Mouse (Mus musculus): ENCODE measurements around the gene Pbx4. TPM values are rescaled to one million over a fixed set of nuclear protein-coding genes. Genes with fewer than 3 reads are reported as not detected.

Pbx4 gene
- polyA plus RNA-seq, 1 experiment from 2014 or later: 9.0 TPM

DNA sequence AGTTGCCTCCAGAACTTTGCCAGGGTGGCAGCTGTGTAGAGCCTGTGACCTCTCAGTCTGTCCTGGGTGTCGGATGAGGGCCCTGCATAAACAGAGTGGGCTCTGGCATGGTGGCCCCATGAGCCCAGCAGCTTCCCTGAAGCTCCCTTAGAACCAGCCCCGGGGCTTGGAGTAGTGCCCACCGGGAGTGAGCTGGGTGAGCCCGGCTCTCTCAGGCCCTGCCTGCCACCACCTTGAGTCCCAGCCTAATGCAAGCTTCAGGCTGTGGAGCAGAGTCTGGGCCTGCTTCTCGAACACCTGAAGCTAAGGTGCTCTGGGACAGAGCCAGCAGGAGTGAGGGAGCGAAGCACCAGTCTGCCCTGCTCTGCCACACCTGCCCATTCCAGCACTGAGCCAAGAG is 38.6 kb downstream of the Pbx4 start:
- Histone ChIP-seq H3K4me2 (ENCODE audit: low read depth, low read length) (no peak overlapping the region), H3K27ac (replicated peaks; ENCODE audit: low read depth, low read length) (no peak overlapping the region), H3K4me1 (ENCODE audit: control insufficient read depth, insufficient read depth, low read length) (no peaks in the 10 kb centered on the region), H3K36me3 (ENCODE audit: control insufficient read depth, insufficient read depth, low read length) (no peaks in the 10 kb centered on the region), H3K9ac (ENCODE audit: low read depth, low read length) (no peak overlapping the region), H3K9me3 (ENCODE audit: control insufficient read depth, low read length) (no peaks in the 10 kb centered on the region), H3K27me3 (replicated peaks; ENCODE audit: control insufficient read depth, insufficient read depth, low read length) (no peaks in the 10 kb centered on the region), H3K4me3 (ENCODE audit: low read depth, low read length) (no peak overlapping the region)
- DNase-seq (ENCODE audit: low spot score) (no peak), ATAC-seq (ENCODE audit: low read depth) (no peak)
- 89% methylated on average over 3 of the region's 6 CpGs for WGBS

DNA sequence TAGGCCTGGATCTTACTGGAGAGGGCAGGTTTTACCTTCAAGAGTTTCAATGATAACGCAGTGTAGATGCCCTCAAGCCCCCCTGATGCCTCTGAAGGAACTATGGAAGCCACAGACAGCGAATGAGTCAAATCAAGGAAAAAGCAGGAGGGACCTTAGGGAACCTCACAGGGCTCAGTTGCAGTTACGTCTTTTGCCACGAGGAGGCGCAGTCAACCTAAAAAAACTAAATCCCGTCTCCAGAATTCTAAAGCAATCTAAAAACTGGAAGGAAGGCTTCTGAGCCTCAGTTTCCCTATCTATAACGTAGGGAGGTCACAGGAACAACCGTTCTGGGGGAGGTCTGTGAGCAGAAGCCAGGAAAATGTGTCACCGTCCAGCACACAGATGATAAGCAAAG is 41.9 kb downstream of the Pbx4 start:
- DNase-seq (ENCODE audit: low spot score): peak; percentile 45
- WGBS: 10% methylated on average over 9 of the region's 9 CpGs
- ATAC-seq (ENCODE audit: low read depth): no peak

DNA sequence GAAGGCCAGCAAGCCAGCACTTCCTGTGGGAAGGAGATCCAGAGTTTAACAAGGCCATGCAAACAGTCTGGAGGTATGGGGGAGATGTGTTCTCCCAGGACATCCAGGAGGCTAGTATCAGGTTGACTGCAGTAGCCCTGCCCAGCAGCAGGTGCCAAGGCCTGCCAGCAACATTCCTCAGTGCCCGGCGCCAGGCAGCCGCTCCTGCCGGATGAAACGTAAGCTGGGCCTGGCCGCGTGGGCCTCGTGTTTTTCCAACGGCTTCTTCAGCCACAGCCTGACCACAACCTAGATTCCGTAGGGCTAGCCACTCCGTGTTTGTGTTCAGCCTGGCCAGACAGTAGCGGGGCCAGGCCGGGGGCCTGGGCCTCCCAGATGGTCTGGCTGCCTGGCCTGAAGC is 42.4 kb downstream of the Pbx4 start:
- no peak overlapping the region for H3K9ac ChIP-seq (ENCODE audit: low read depth, low read length)
- DNase-seq (ENCODE audit: low spot score) (no peak), ATAC-seq (ENCODE audit: low read depth) (no peak)
- no peak overlapping the region for H3K4me3 ChIP-seq (ENCODE audit: low read depth, low read length)
- no peaks in the 10 kb centered on the region for H3K36me3 ChIP-seq (ENCODE audit: control insufficient read depth, insufficient read depth, low read length)
- no peak overlapping the region for H3K27ac ChIP-seq (replicated peaks; ENCODE audit: low read depth, low read length)
- H3K9me3 ChIP-seq (ENCODE audit: control insufficient read depth, low read length): no peaks in the 10 kb centered on the region
- no peak overlapping the region for H3K4me2 ChIP-seq (ENCODE audit: low read depth, low read length)
- peaks cover 14% of the 10 kb centered on the region for H3K27me3 ChIP-seq (replicated peaks; ENCODE audit: control insufficient read depth, insufficient read depth, low read length)
- WGBS: 74% methylated on average over 11 of the region's 13 CpGs
- no peaks in the 10 kb centered on the region for H3K4me1 ChIP-seq (ENCODE audit: control insufficient read depth, insufficient read depth, low read length)

More for the DNA sequence above, 41.9 kb downstream of the Pbx4 start:
- no peaks in the 10 kb centered on the region for H3K9me3 ChIP-seq (ENCODE audit: control insufficient read depth, low read length)
- no peaks in the 10 kb centered on the region for H3K4me1 ChIP-seq (ENCODE audit: control insufficient read depth, insufficient read depth, low read length)
- H3K4me2 ChIP-seq (ENCODE audit: low read depth, low read length): no peak overlapping the region
- H3K27me3 ChIP-seq (replicated peaks; ENCODE audit: control insufficient read depth, insufficient read depth, low read length): peaks cover 9% of the 10 kb centered on the region
- H3K27ac ChIP-seq (replicated peaks; ENCODE audit: low read depth, low read length): no peak overlapping the region
- H3K4me3 ChIP-seq (ENCODE audit: low read depth, low read length): no peak overlapping the region
- no peaks in the 10 kb centered on the region for H3K36me3 ChIP-seq (ENCODE audit: control insufficient read depth, insufficient read depth, low read length)
- no peak overlapping the region for H3K9ac ChIP-seq (ENCODE audit: low read depth, low read length)

DNA sequence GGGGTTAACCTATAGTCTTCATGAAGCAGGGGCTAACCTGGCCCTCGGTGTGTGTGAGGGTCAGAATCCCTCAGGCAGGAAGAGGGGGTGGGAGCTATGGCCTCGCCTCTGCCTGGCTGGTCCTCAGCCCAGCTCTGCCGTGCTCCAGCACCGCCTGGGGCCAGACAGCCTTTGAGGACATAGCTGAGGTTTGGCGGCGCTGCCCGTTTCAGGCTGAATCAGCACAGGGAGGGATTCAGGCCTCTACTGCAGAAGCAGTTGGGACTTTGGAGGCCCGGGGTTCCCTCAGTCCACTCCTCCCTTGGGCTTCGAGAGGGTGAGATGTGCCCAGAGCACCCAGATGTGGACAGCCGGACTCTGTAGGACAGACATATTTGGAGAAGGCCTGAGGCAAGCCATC is 43.8 kb downstream of the Pbx4 start:
- no peak for ATAC-seq (ENCODE audit: low read depth)
- H3K4me1 ChIP-seq (ENCODE audit: control insufficient read depth, insufficient read depth, low read length): no peaks in the 10 kb centered on the region
- H3K9ac ChIP-seq (ENCODE audit: low read depth, low read length): 0 out of 2 replicates have a peak overlapping the region, but pooled peaks have one; percentile 2
- no peak overlapping the region for H3K4me2 ChIP-seq (ENCODE audit: low read depth, low read length)
- DNase-seq (ENCODE audit: low spot score): no peak
- peaks cover 28% of the 10 kb centered on the region for H3K27me3 ChIP-seq (replicated peaks; ENCODE audit: control insufficient read depth, insufficient read depth, low read length)
- 30% methylated on average over 10 of the region's 10 CpGs for WGBS
- H3K4me3 ChIP-seq (ENCODE audit: low read depth, low read length): no peak overlapping the region
- H3K9me3 ChIP-seq (ENCODE audit: control insufficient read depth, low read length): no peaks in the 10 kb centered on the region
- H3K36me3 ChIP-seq (ENCODE audit: control insufficient read depth, insufficient read depth, low read length): no peaks in the 10 kb centered on the region
- no peak overlapping the region for H3K27ac ChIP-seq (replicated peaks; ENCODE audit: low read depth, low read length)

DNA sequence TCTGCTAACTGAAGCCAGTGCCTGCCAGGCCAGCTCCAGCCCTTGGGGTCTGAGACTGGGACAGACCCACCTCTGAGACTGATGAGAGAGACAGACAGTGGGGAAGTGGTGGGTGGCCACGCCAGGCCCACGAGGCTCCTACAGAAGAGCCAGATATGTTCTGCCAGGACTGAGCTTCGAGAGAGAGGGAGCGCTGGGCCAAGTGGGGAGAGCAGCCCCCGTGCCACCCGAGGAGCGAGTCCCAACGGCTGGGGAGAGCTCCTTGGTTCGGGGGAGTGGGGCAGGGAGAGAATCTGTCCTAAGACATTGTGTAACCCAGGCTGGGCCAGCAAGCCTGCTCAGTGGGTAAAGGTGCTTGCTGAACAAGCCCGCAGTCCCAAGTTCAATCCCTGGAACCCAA is 44.7 kb downstream of the Pbx4 start:
- Histone ChIP-seq H3K9me3 (ENCODE audit: control insufficient read depth, low read length) (no peaks in the 10 kb centered on the region), H3K4me3 (ENCODE audit: low read depth, low read length) (no peak overlapping the region), H3K4me2 (ENCODE audit: low read depth, low read length) (no peak overlapping the region), H3K9ac (ENCODE audit: low read depth, low read length) (no peak overlapping the region), H3K36me3 (ENCODE audit: control insufficient read depth, insufficient read depth, low read length) (no peaks in the 10 kb centered on the region), H3K27me3 (replicated peaks; ENCODE audit: control insufficient read depth, insufficient read depth, low read length) (peaks cover 37% of the 10 kb centered on the region), H3K27ac (replicated peaks; ENCODE audit: low read depth, low read length) (no peak overlapping the region), H3K4me1 (ENCODE audit: control insufficient read depth, insufficient read depth, low read length) (peaks cover 4% of the 10 kb centered on the region; the same call in 1 of the 2 replicates)
- DNase-seq (ENCODE audit: low spot score): no peak
- ATAC-seq (ENCODE audit: low read depth): no peak
- WGBS: 73% methylated on average over 10 of the region's 10 CpGs

DNA sequence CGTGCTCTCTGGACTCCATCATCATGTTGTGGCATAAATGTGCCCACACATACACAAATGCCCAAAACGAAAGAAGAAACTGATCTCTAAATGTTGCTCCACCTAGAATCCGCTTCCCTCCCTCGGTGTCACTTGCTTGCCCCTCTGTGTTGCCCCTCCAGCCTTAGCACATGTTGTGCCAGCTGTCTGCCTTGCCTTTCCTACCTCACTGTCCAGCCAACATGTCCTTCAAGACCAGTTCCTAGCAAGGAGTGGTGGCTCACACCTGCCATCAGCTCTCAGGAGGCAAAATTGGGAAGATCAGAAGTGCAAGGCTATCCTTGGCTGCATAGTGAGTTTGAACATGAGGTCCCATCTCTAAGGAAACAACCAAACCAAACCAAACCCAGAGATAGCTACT is 45.1 kb downstream of the Pbx4 start:
- DNase-seq (ENCODE audit: low spot score) (no peak), ATAC-seq (ENCODE audit: low read depth) (no peak)
- WGBS: 79% methylated on average over 4 of the region's 4 CpGs
- Histone ChIP-seq H3K4me1 (ENCODE audit: control insufficient read depth, insufficient read depth, low read length) (peaks cover 4% of the 10 kb centered on the region; the same call in 1 of the 2 replicates), H3K27ac (replicated peaks; ENCODE audit: low read depth, low read length) (no peak overlapping the region), H3K9me3 (ENCODE audit: control insufficient read depth, low read length) (no peaks in the 10 kb centered on the region), H3K27me3 (replicated peaks; ENCODE audit: control insufficient read depth, insufficient read depth, low read length) (peaks cover 41% of the 10 kb centered on the region), H3K4me3 (ENCODE audit: low read depth, low read length) (no peak overlapping the region), H3K36me3 (ENCODE audit: control insufficient read depth, insufficient read depth, low read length) (no peaks in the 10 kb centered on the region), H3K4me2 (ENCODE audit: low read depth, low read length) (no peak overlapping the region), H3K9ac (ENCODE audit: low read depth, low read length) (no peak overlapping the region)

DNA sequence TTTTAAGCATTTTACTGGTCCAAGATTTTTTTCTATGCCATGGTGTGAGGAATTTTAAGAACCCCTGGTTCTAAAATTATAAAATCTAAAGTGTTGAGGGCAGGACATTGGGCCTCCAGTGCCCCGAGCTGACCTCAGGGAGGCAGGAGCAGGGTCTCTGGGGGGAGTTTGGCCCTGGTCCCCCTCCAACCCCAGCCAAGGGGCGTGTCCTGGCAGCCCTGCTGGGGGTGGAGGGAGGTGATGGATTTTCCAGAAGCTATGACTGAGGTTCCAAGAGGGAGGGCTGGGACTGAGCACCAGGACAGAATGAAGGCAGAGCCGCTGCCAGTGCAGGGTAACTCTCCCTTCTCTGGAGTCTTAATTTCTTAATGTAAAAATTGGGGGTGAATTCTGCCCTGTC is 45.7 kb downstream of the Pbx4 start:
- no peak overlapping the region for H3K4me3 ChIP-seq (ENCODE audit: low read depth, low read length)
- no peaks in the 10 kb centered on the region for H3K36me3 ChIP-seq (ENCODE audit: control insufficient read depth, insufficient read depth, low read length)
- peaks cover 4% of the 10 kb centered on the region; the same call in 1 of the 2 replicates for H3K4me1 ChIP-seq (ENCODE audit: control insufficient read depth, insufficient read depth, low read length)
- H3K4me2 ChIP-seq (ENCODE audit: low read depth, low read length): no peak overlapping the region
- DNase-seq (ENCODE audit: low spot score) (no peak), ATAC-seq (ENCODE audit: low read depth) (no peak)
- H3K27ac ChIP-seq (replicated peaks; ENCODE audit: low read depth, low read length): no peak overlapping the region
- H3K27me3 ChIP-seq (replicated peaks; ENCODE audit: control insufficient read depth, insufficient read depth, low read length): peaks cover 47% of the 10 kb centered on the region
- H3K9ac ChIP-seq (ENCODE audit: low read depth, low read length): no peak overlapping the region
- no peaks in the 10 kb centered on the region for H3K9me3 ChIP-seq (ENCODE audit: control insufficient read depth, low read length)
- 73% methylated on average over 3 of the region's 3 CpGs for WGBS

DNA sequence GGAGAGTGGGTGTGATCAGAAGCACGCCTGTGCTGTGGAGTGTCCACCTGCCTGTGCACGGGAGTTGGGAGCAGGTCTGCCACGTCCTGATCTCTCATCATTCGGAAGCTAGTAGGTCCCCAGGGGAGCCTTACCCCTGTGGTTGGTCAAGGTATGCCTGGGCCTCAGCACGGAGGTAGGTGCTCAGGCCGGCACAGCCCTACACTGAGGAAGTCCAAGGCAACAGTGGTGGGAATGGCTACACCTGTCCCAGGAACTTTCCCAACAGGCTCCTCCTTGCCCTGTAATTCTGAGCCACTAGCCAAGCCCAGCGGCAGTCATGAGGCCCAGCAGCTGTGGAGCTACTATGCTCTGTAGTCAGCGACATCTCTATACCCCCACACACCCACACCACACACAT is 47.4 kb downstream of the Pbx4 start:
- ATAC-seq (ENCODE audit: low read depth): no peak
- Histone ChIP-seq H3K4me3 (ENCODE audit: low read depth, low read length) (no peak overlapping the region), H3K4me2 (ENCODE audit: low read depth, low read length) (no peak overlapping the region), H3K9me3 (ENCODE audit: control insufficient read depth, low read length) (no peaks in the 10 kb centered on the region), H3K9ac (ENCODE audit: low read depth, low read length) (no peak overlapping the region), H3K36me3 (ENCODE audit: control insufficient read depth, insufficient read depth, low read length) (no peaks in the 10 kb centered on the region), H3K4me1 (ENCODE audit: control insufficient read depth, insufficient read depth, low read length) (peaks cover 4% of the 10 kb centered on the region; the same call in 1 of the 2 replicates), H3K27ac (replicated peaks; ENCODE audit: low read depth, low read length) (no peak overlapping the region), H3K27me3 (replicated peaks; ENCODE audit: control insufficient read depth, insufficient read depth, low read length) (peaks cover 64% of the 10 kb centered on the region)
- DNase-seq (ENCODE audit: low spot score): no peak
- WGBS: 60% methylated on average over 7 of the region's 8 CpGs

DNA sequence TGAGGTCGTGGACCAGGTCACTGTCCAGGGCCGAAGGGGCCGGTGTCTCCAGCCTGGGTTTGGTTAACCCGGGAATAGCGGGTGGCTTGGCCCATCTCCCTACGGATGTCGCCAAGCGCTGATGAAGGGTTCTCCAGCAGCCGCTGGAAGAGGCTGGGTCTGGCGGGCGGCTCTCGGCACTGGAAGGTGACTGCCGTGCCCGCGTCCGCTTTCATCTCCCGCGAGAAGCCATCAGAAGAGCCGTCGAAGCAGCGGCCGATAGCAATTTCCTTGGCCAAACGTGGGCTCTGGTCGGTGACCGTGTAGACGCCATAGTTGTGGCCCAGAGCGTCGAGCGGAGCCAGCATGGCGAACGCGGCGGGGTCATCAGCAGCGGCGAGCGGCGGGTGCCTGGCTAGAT is 48.5 kb downstream of the Pbx4 start:
- Histone ChIP-seq H3K4me3 (ENCODE audit: low read depth, low read length) (peak overlapping the region; percentile 44), H3K4me1 (ENCODE audit: control insufficient read depth, insufficient read depth, low read length) (peaks cover 4% of the 10 kb centered on the region; the same call in 1 of the 2 replicates), H3K27me3 (replicated peaks; ENCODE audit: control insufficient read depth, insufficient read depth, low read length) (peaks cover 76% of the 10 kb centered on the region), H3K36me3 (ENCODE audit: control insufficient read depth, insufficient read depth, low read length) (no peaks in the 10 kb centered on the region), H3K27ac (replicated peaks; ENCODE audit: low read depth, low read length) (no peak overlapping the region), H3K9ac (ENCODE audit: low read depth, low read length) (no peak overlapping the region), H3K9me3 (ENCODE audit: control insufficient read depth, low read length) (no peaks in the 10 kb centered on the region), H3K4me2 (ENCODE audit: low read depth, low read length) (peak overlapping the region; percentile 61)
- WGBS: 17% methylated on average over 30 of the region's 37 CpGs
- ATAC-seq (ENCODE audit: low read depth) (no peak), DNase-seq (ENCODE audit: low spot score) (no peak)

Data from embryonic facial prominence, embryonic 14.5 days (tissue).